Mouse (Mus musculus) ovary, postnatal 10 days (tissue): Measurements from ENCODE around the gene Hapln4.

Source experiments
- DNase-seq: peaks from one replicate; pipeline ENCODE4 v3.0.0; 2022; ENCODE audit warnings: low spot score

Gene Hapln4

GRCm38 (mm10) chr8:70139026-70139857 lies 56.0 kb downstream of the Hapln4 start, which contains the start of the genes Rfxank, Borcs8 and Mef2b:
TSS of gene Rfxank (minus strand) at chr8:70139154.
TSS of gene Borcs8 (plus strand) at chr8:70139499.
TSS of gene Mef2b (plus strand) at chr8:70139711.
- peak; percentile 84 for DNase-seq

GRCm38 (mm10) chr8:70139981-70140380 lies 56.7 kb downstream of the Hapln4 start:
- no peak for DNase-seq
